Mouse (Mus musculus): ENCODE data around the gene Galntl6. TPM values are rescaled to one million over a fixed set of nuclear protein-coding genes. Genes with fewer than 3 reads are reported as not detected.

Gene Galntl6
- total and polyA plus RNA-seq, 3 experiments = not detected

- no peaks in the 10 kb centered on the region for H3K27me3 ChIP-seq (replicated peaks)
- in situ Hi-C loops (cut with MboI; ENCODE audit: low pct_ligation_motif_present, low pct_unique_long_range_greater_than_20kb, low sequenced_read_pairs) = no loop called here
- dilution Hi-C loops (cut with MboI; ENCODE audit: extremely low pct_ligation_motif_present, extremely low pct_unique_long_range_greater_than_20kb, low sequenced_read_pairs) = no loop called here
- H3K4me2 ChIP-seq (ENCODE audit: insufficient read depth, low read depth, poor library complexity, severe bottlenecking) = no peak overlapping the region
- H3K36me3 ChIP-seq (replicated peaks in 1 of 2; ENCODE audit: control insufficient read depth in 1 of 2, insufficient read depth in 1 of 2, low read length in 1 of 2) = no peaks in the 10 kb centered on the region
- H3K27ac ChIP-seq (ENCODE audit: insufficient read depth, low read depth) = no peak overlapping the region
- H3K4me1 ChIP-seq (ENCODE audit: control insufficient read depth in 1 of 2, insufficient read depth in 2 of 2) = peaks cover 0 to 2% of the 10 kb centered on the region in 2 experiments; a peak in 3 of 4 replicates
- H3K79me2 ChIP-seq (replicated peaks; ENCODE audit: control insufficient read depth, extremely low read depth, insufficient read depth, poor library complexity, severe bottlenecking) = no peaks in the 10 kb centered on the region
- no peak overlapping the region for H3K9ac ChIP-seq (ENCODE audit: insufficient read depth, low read depth)
- no peak for DNase-seq (ENCODE audit: extremely low read depth)
- no peaks in the 10 kb centered on the region for H3K9me3 ChIP-seq (replicated peaks; ENCODE audit: low read length)
- TF ChIP-seq GABPA (IDR thresholded peaks at IDR 0.05; ENCODE audit: insufficient replicate concordance, low read depth, low read length) (no peak), TBP (conservative IDR thresholded peaks at IDR 0.05; ENCODE audit: low read depth, low read length) (no peak), MYC (IDR thresholded peaks at IDR 0.05; ENCODE audit: low read depth, low read length) (no peak)
- no peak overlapping the region for H3K4me3 ChIP-seq (replicated peaks in 1 of 3; ENCODE audit: low read depth in 2 of 3, low read length in 2 of 3, poor library complexity in 1 of 3)
Measured at GRCm38 (mm10) chr8:57737281-57737680, 1175.2 kb downstream of the Galntl6 start.

DNA sequence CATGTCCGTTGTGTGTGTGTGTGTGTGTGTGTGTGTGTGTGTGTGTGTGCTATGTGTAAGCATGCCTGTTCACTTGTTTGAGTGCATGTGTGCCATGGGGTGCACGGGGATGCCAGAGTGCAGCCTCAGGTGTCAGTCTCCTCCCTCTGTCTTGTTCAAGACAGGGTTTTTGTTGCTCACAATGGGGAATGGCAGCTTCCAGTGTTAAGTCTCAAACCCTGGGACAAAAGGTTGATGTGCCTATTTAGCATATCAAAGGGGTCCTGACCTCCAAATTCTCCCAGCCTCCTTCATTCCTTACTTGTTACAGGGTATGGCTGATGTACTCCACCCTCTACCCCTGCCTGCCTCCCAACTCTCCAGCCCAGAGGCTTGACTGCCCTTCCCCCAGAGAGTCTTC, 1179.6 kb downstream of the Galntl6 start:
- Histone ChIP-seq H3K4me1 (ENCODE audit: control insufficient read depth in 1 of 2, insufficient read depth in 2 of 2) (peaks cover 0 to 4% of the 10 kb centered on the region in 2 experiments; a peak in 1 of 4 replicates), H3K9me3 (replicated peaks; ENCODE audit: low read length) (no peaks in the 10 kb centered on the region), H3K4me2 (ENCODE audit: insufficient read depth, low read depth, poor library complexity, severe bottlenecking) (no peak overlapping the region), H3K27me3 (replicated peaks) (no peaks in the 10 kb centered on the region), H3K79me2 (replicated peaks; ENCODE audit: control insufficient read depth, extremely low read depth, insufficient read depth, poor library complexity, severe bottlenecking) (no peaks in the 10 kb centered on the region), H3K36me3 (replicated peaks in 1 of 2; ENCODE audit: control insufficient read depth in 1 of 2, insufficient read depth in 1 of 2, low read length in 1 of 2) (no peaks in the 10 kb centered on the region), H3K4me3 (replicated peaks in 1 of 3; ENCODE audit: low read depth in 2 of 3, low read length in 2 of 3, poor library complexity in 1 of 3) (no peak overlapping the region), H3K9ac (ENCODE audit: insufficient read depth, low read depth) (no peak overlapping the region), H3K27ac (ENCODE audit: insufficient read depth, low read depth) (no peak overlapping the region)
- TF ChIP-seq ELF1 (IDR thresholded peaks at IDR 0.05; ENCODE audit: low read depth, low read length) (no peak), BHLHE40 (IDR thresholded peaks at IDR 0.05; ENCODE audit: low read depth, low read length) (no peak), SMC3 (IDR thresholded peaks at IDR 0.05; ENCODE audit: low read depth, low read length) (no peak), KAT2A (IDR thresholded peaks at IDR 0.05; ENCODE audit: insufficient replicate concordance, low read length) (no peak), NELFE (IDR thresholded peaks at IDR 0.05; ENCODE audit: low read depth, low read length) (no peak), MAFK (IDR thresholded peaks at IDR 0.05; ENCODE audit: insufficient replicate concordance, low read length) (no peak), TBP (conservative IDR thresholded peaks at IDR 0.05; ENCODE audit: low read depth, low read length) (no peak), MXI1 (IDR thresholded peaks at IDR 0.05; ENCODE audit: low read depth, low read length) (no peak), SIN3A (IDR thresholded peaks at IDR 0.05; ENCODE audit: low read length) (no peak)
- no peak for DNase-seq (ENCODE audit: extremely low read depth)
- dilution Hi-C loops (cut with MboI; ENCODE audit: extremely low pct_ligation_motif_present, extremely low pct_unique_long_range_greater_than_20kb, low sequenced_read_pairs) (no loop called here), in situ Hi-C loops (cut with MboI; ENCODE audit: low pct_ligation_motif_present, low pct_unique_long_range_greater_than_20kb, low sequenced_read_pairs) (no loop called here)

DNA sequence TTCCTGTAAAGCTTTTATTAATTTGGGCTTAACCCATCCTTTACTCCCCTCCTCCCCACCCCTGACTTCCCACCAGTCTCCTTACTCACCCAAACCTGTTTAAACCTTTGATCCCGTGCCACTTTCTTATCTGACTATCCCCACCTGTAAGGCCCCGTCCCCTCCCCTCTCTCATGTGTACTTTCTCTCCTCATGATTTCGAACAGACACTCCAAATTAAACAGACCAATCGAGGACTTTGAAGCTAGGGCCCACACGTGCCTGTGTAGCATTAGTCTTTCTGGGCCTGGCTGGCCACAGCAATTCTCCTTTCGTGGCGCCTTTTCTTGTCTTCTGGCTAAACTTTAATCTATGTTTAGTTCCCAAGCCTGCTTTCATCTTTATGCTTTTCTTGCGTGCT, 1180.8 kb downstream of the Galntl6 start:
- in situ Hi-C loops (cut with MboI; ENCODE audit: low pct_ligation_motif_present, low pct_unique_long_range_greater_than_20kb, low sequenced_read_pairs) = no loop called here
- H3K27me3 ChIP-seq (replicated peaks) = no peaks in the 10 kb centered on the region
- H3K27ac ChIP-seq (ENCODE audit: insufficient read depth, low read depth) = no peak overlapping the region
- no peak overlapping the region for H3K9ac ChIP-seq (ENCODE audit: insufficient read depth, low read depth)
- H3K4me3 ChIP-seq (replicated peaks in 1 of 3; ENCODE audit: low read depth in 2 of 3, low read length in 2 of 3, poor library complexity in 1 of 3) = no peak overlapping the region
- no peaks in the 10 kb centered on the region for H3K79me2 ChIP-seq (replicated peaks; ENCODE audit: control insufficient read depth, extremely low read depth, insufficient read depth, poor library complexity, severe bottlenecking)
- peaks cover 0 to 4% of the 10 kb centered on the region in 2 experiments; a peak in 1 of 4 replicates for H3K4me1 ChIP-seq (ENCODE audit: control insufficient read depth in 1 of 2, insufficient read depth in 2 of 2)
- no peaks in the 10 kb centered on the region for H3K36me3 ChIP-seq (replicated peaks in 1 of 2; ENCODE audit: control insufficient read depth in 1 of 2, insufficient read depth in 1 of 2, low read length in 1 of 2)
- H3K4me2 ChIP-seq (ENCODE audit: insufficient read depth, low read depth, poor library complexity, severe bottlenecking) = no peak overlapping the region
- H3K9me3 ChIP-seq (replicated peaks; ENCODE audit: low read length) = no peaks in the 10 kb centered on the region
- dilution Hi-C loops (cut with MboI; ENCODE audit: extremely low pct_ligation_motif_present, extremely low pct_unique_long_range_greater_than_20kb, low sequenced_read_pairs) = no loop called here
- DNase-seq (ENCODE audit: extremely low read depth) = no peak
- TF ChIP-seq ETS1 (conservative IDR thresholded peaks at IDR 0.05; ENCODE audit: low read depth, low read length) = no peak
- no peak for TF ChIP-seq UBTF (IDR thresholded peaks at IDR 0.05; ENCODE audit: low read depth, low read length)
- TF ChIP-seq BHLHE40 (IDR thresholded peaks at IDR 0.05; ENCODE audit: low read depth, low read length) = no peak
- no peak for TF ChIP-seq MYC (IDR thresholded peaks at IDR 0.05; ENCODE audit: low read depth, low read length)
- TF ChIP-seq SMC3 (IDR thresholded peaks at IDR 0.05; ENCODE audit: low read depth, low read length) = no peak
- no peak for TF ChIP-seq USF2 (conservative IDR thresholded peaks at IDR 0.05; ENCODE audit: low read depth, low read length)
- TF ChIP-seq EP300 (IDR thresholded peaks at IDR 0.05; ENCODE audit: low read length) = no peak
- no peak for TF ChIP-seq RCOR1 (conservative IDR thresholded peaks at IDR 0.05; ENCODE audit: low read depth, low read length)
- no peak for TF ChIP-seq MXI1 (IDR thresholded peaks at IDR 0.05; ENCODE audit: low read depth, low read length)

Data from CH12.LX (cell line).